Mouse (Mus musculus): Measurements from ENCODE around the gene Usp28.

- TF ChIP-seq CTCF (IDR thresholded peaks at IDR 0.05; ENCODE audit: extremely low read depth, insufficient read depth, low read length), result no peak
- no peak for TF ChIP-seq POLR2A (IDR thresholded peaks at IDR 0.05; ENCODE audit: extremely low read depth, insufficient read depth, low read length)
Observed at GRCm38 (mm10) chr9:48980781-48981180, 4.4 kb upstream of the Usp28 start.
